Mouse (Mus musculus): ENCODE measurements at regions not wholly inside any gene's neighbourhood (a gene's known extent, or its start where the extent isn't known, plus 50 kb on each side); places are given as distances from the start of the nearest gene placed in this dataset.

- DNase-seq (ENCODE audit: low spot score in 2 of 2), result peak in 1 of 2 experiments; percentile 25
Observed at GRCm38 (mm10) chr3:78901838-78902484, 384.4 kb downstream of the Rapgef2 start.

- DNase-seq (ENCODE audit: low spot score in 2 of 2), result no peak
Observed at GRCm38 (mm10) chr3:78901016-78901837, 385.1 kb downstream of the Rapgef2 start.

- no peak for DNase-seq (ENCODE audit: low spot score in 2 of 2)
Observed at GRCm38 (mm10) chr3:78899446-78900230, 386.7 kb downstream of the Rapgef2 start.

GRCm38 (mm10) chr3:78889326-78889725, 397.0 kb downstream of the Rapgef2 start:
- DNase-seq (ENCODE audit: low spot score in 2 of 2), result no peak

- DNase-seq (ENCODE audit: low spot score in 2 of 2), result no peak
Observed at GRCm38 (mm10) chr3:78884715-78885114, 401.6 kb downstream of the Rapgef2 start.

- no peak for DNase-seq (ENCODE audit: low spot score in 2 of 2)
Observed at GRCm38 (mm10) chr3:78884029-78884428, 402.3 kb downstream of the Rapgef2 start.

- DNase-seq (ENCODE audit: low spot score in 2 of 2), result no peak
Observed at GRCm38 (mm10) chr3:78880072-78880471, 406.2 kb downstream of the Rapgef2 start.

- DNase-seq (ENCODE audit: low spot score in 2 of 2), result no peak
Observed at GRCm38 (mm10) chr3:78877323-78877722, 409.0 kb downstream of the Rapgef2 start.

- no peak for DNase-seq (ENCODE audit: low spot score in 2 of 2)
Observed at GRCm38 (mm10) chr3:78866896-78867295, 419.4 kb downstream of the Rapgef2 start.

GRCm38 (mm10) chr3:78866083-78866726, 420.1 kb downstream of the Rapgef2 start:
- no peak for DNase-seq (ENCODE audit: low spot score in 2 of 2)

GRCm38 (mm10) chr3:78863005-78863404, 423.3 kb downstream of the Rapgef2 start:
- DNase-seq (ENCODE audit: low spot score in 2 of 2), result no peak

GRCm38 (mm10) chr3:78846617-78847318, 439.5 kb downstream of the Rapgef2 start:
- DNase-seq (ENCODE audit: low spot score in 2 of 2), result no peak

GRCm38 (mm10) chr3:78841173-78841572, 445.1 kb downstream of the Rapgef2 start:
- no peak for DNase-seq (ENCODE audit: low spot score in 2 of 2)

- no peak for DNase-seq (ENCODE audit: low spot score in 2 of 2)
Observed at GRCm38 (mm10) chr3:78836824-78837223, 449.5 kb downstream of the Rapgef2 start.

GRCm38 (mm10) chr3:78825505-78825904, 460.8 kb downstream of the Rapgef2 start:
- no peak for DNase-seq (ENCODE audit: low spot score in 2 of 2)

- DNase-seq (ENCODE audit: low spot score in 2 of 2), result no peak
Observed at GRCm38 (mm10) chr3:78812425-78812824, 473.9 kb downstream of the Rapgef2 start.

- DNase-seq (ENCODE audit: low spot score in 2 of 2), result no peak
Observed at GRCm38 (mm10) chr3:78810431-78811152, 475.7 kb downstream of the Rapgef2 start.

GRCm38 (mm10) chr3:78803176-78803575, 483.1 kb downstream of the Rapgef2 start:
- DNase-seq (ENCODE audit: low spot score in 2 of 2), result no peak

GRCm38 (mm10) chr3:78795951-78796455, 490.3 kb downstream of the Rapgef2 start:
- no peak for DNase-seq (ENCODE audit: low spot score in 2 of 2)

- no peak for DNase-seq (ENCODE audit: low spot score in 2 of 2)
Observed at GRCm38 (mm10) chr3:78792440-78793057, 493.8 kb downstream of the Rapgef2 start.

All from frontal cortex, postnatal 14 days (tissue).